ENCODE assay signal across 19 mouse cellular contexts in the genomic region with DNA sequence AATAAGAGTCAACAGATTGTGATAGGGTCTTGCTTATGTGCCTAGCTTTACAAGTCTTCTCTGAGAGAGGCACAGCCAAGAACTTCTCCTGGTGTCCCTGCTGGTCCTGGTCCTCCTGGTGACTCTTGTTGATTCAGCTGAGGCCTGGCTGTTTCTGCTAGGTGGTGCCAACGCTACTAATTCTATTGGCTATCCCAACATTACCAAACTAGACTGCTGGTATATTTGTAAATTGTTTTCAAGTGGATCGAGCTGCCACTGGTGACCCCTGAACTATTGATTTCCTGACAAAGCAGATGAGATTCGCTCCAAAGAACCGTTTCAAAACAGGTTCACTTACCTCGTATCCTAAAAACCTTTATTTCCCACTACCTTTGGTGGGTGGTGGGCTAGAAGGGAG. TPM values are rescaled to one million over a fixed set of nuclear protein-coding genes. Genes with fewer than 3 reads are reported as not detected.
"Had no signal": no experiment of that assay in that cellular context is flagged by ENCODE, and none has a peak within 500 bp of the region (broad histone marks: within the 10 kb centered on the region; RNA-seq: fewer than 3 reads in every experiment).

No protein-coding gene starts in this region.

- H3K4me3 ChIP-seq: midbrain, embryonic 10.5 days; midbrain, embryonic 12.5 days; myocyte; neural tube, embryonic 13.5 days; neural tube, embryonic 15.5 days; stomach, embryonic 15.5 days had no signal

- H3K4me1 ChIP-seq: midbrain, embryonic 10.5 days; midbrain, embryonic 12.5 days; neural tube, embryonic 13.5 days; neural tube, embryonic 15.5 days; stomach, embryonic 15.5 days had no signal

- ATAC-seq: midbrain, embryonic 16.5 days had no signal

- H3K36me3 ChIP-seq: midbrain, embryonic 10.5 days; midbrain, embryonic 12.5 days; neural tube, embryonic 13.5 days; neural tube, embryonic 15.5 days; stomach, embryonic 15.5 days had no signal

- H3K9ac ChIP-seq: liver, embryonic 14.5 days; lung, embryonic 14.5 days; midbrain, embryonic 12.5 days; neural tube, embryonic 13.5 days; neural tube, embryonic 15.5 days; stomach, embryonic 15.5 days had no signal

- H3K9me3 ChIP-seq: midbrain, embryonic 10.5 days; midbrain, embryonic 12.5 days; neural tube, embryonic 13.5 days; neural tube, embryonic 15.5 days; stomach, embryonic 15.5 days had no signal

- H3K27me3 ChIP-seq: midbrain, embryonic 12.5 days; neural tube, embryonic 13.5 days; neural tube, embryonic 15.5 days; stomach, embryonic 15.5 days had no signal

- DNase-seq: lung, adult 18-20 months; lung, embryonic 14.5 days; lung, postnatal 10 days; lung, postnatal 4 days; midbrain, embryonic 14.5 days; right cerebral cortex, postnatal 14 days; thymus, adult 2 months; thymus, postnatal 25 days; thymus, postnatal 4 days had no signal

- H3K27ac ChIP-seq: liver, embryonic 14.5 days; midbrain, embryonic 10.5 days; midbrain, embryonic 12.5 days; neural tube, embryonic 13.5 days; neural tube, embryonic 15.5 days; stomach, embryonic 15.5 days; stomach, postnatal 0 days had no signal

- H3K4me2 ChIP-seq: lung, embryonic 14.5 days; midbrain, embryonic 12.5 days; neural tube, embryonic 13.5 days; neural tube, embryonic 15.5 days; stomach, embryonic 15.5 days had no signal

RNA-seq across cellular contexts. Expression of a gene that starts 20.7 kb away (rescaled TPM):
- polyA plus RNA-seq: neural tube, embryonic 11.5 days had no signal
